ENCODE assay signal across 11 mouse cellular contexts in the genomic region with DNA sequence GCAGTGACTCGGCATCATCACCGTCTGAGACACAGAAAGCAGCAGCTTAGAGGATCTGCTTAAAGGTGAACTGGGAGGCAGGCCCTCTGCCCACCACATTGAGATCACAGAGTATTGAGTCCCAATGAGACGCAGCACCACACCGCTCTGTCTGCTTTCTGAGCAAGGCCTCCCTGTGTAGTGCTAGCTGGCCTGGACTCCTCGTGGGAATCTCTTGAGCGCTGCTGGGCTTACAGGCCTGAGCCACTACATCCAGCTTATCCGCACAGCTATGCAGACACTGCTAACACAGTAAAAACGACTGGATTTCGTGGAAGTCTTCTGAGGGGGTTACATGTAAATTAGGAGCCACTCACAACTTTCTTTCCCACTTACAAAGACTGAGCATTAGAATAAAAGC.
DNase-seq lines count a peak whose midpoint lies in the region; ATAC-seq and TF ChIP-seq lines count a peak whose summit lies in the region.
"Had no signal": no experiment of that assay in that cellular context is flagged by ENCODE, and none has a peak within 500 bp of the region (broad histone marks: within the 10 kb centered on the region; RNA-seq: fewer than 3 reads in every experiment).

No protein-coding gene starts in this region.

- H3K27me3 ChIP-seq in forebrain, embryonic 15.5 days, result no peaks in the 10 kb centered on the region
- H3K27me3 ChIP-seq in forebrain, embryonic 11.5 days (ENCODE audit: control insufficient read depth, insufficient read depth, low read length), result no peaks in the 10 kb centered on the region
- H3K27me3 ChIP-seq in heart, embryonic 16.5 days (ENCODE audit: control insufficient read depth, insufficient read depth, low read length), result no peaks in the 10 kb centered on the region
- H3K27me3 ChIP-seq: CH12.LX; limb, embryonic 12.5 days had no signal

- no peak overlapping the region for H3K4me3 ChIP-seq in forebrain, embryonic 15.5 days
- no peak overlapping the region for H3K4me3 ChIP-seq in forebrain, embryonic 11.5 days (ENCODE audit: low read depth, low read length)
- no peak overlapping the region for H3K4me3 ChIP-seq in layer of hippocampus, adult 2 months
- 0 out of 2 replicates have a peak overlapping the region, but pooled peaks have one; percentile 18 for H3K4me3 ChIP-seq in heart, embryonic 16.5 days (ENCODE audit: low read length)
- H3K4me3 ChIP-seq: limb, embryonic 12.5 days had no signal

- H3K9ac ChIP-seq in forebrain, embryonic 15.5 days (replicated peaks), result no peak overlapping the region
- no peak overlapping the region for H3K9ac ChIP-seq in forebrain, embryonic 11.5 days (ENCODE audit: low read length)
- H3K9ac ChIP-seq in heart, embryonic 16.5 days (ENCODE audit: low read length), result peak overlapping the region; percentile 68
- H3K9ac ChIP-seq: limb, embryonic 12.5 days had no signal

- TF ChIP-seq CTCF in layer of hippocampus, adult 2 months (conservative IDR thresholded peaks at IDR 0.05), result no peak

- no peaks in the 10 kb centered on the region for H3K9me3 ChIP-seq in forebrain, embryonic 15.5 days
- H3K9me3 ChIP-seq in forebrain, embryonic 11.5 days (ENCODE audit: control insufficient read depth, low read length), result no peaks in the 10 kb centered on the region
- H3K9me3 ChIP-seq in heart, embryonic 16.5 days (replicated peaks; ENCODE audit: control insufficient read depth, low read length), result no peaks in the 10 kb centered on the region
- H3K9me3 ChIP-seq: limb, embryonic 12.5 days had no signal

- H3K4me1 ChIP-seq in forebrain, embryonic 15.5 days, result peaks cover 25% of the 10 kb centered on the region
- no peaks in the 10 kb centered on the region for H3K4me1 ChIP-seq in forebrain, embryonic 11.5 days (replicated peaks; ENCODE audit: control insufficient read depth, insufficient read depth, low read length)
- peaks cover 37% of the 10 kb centered on the region for H3K4me1 ChIP-seq in heart, embryonic 16.5 days (ENCODE audit: control insufficient read depth, insufficient read depth, low read length)

- no peak for DNase-seq in forebrain, embryonic 11.5 days (ENCODE audit: low spot score)
- no peak for DNase-seq in layer of hippocampus, adult 2 months (ENCODE audit: low spot score in 2 of 2)
- DNase-seq in layer of hippocampus, adult 9-10 months (ENCODE audit: low spot score), result no peak
- DNase-seq in brain, adult 2 months (ENCODE audit: low read depth, low spot score), result peak; percentile 46
- no peak for DNase-seq in adrenal gland, adult 18-20 months (ENCODE audit: low spot score in 2 of 2)

- ATAC-seq in forebrain, embryonic 15.5 days (replicated peaks), result no peak
- no peak for ATAC-seq in forebrain, embryonic 11.5 days (replicated peaks; ENCODE audit: low FRiP score)
- ATAC-seq in heart, embryonic 16.5 days (replicated peaks; ENCODE audit: extremely low read depth, insufficient read depth, low FRiP score), result no peak; the same call in 1 of the 2 replicates
- no peak for ATAC-seq in granulocyte monocyte progenitor cell, adult 5-6 weeks (replicated peaks; ENCODE audit: poor library complexity, severe bottlenecking)
- ATAC-seq: inflammation-experienced regulatory T-cells, adult 6 months had no signal

- peaks cover 25% of the 10 kb centered on the region for H3K36me3 ChIP-seq in forebrain, embryonic 15.5 days
- peaks cover 3% of the 10 kb centered on the region; the same call in 1 of the 2 replicates for H3K36me3 ChIP-seq in forebrain, embryonic 11.5 days (ENCODE audit: control insufficient read depth, insufficient read depth, low read length)
- peaks cover 19% of the 10 kb centered on the region for H3K36me3 ChIP-seq in heart, embryonic 16.5 days (ENCODE audit: control insufficient read depth, insufficient read depth)

- 84% methylated on average over 9 of the region's 9 CpGs for WGBS in forebrain, embryonic 15.5 days
- WGBS in forebrain, embryonic 11.5 days, result 90% methylated on average over 9 of the region's 9 CpGs
- WGBS in heart, embryonic 16.5 days, result 47% methylated on average over 9 of the region's 9 CpGs

- H3K27ac ChIP-seq in forebrain, embryonic 15.5 days (replicated peaks), result peak overlapping the region; percentile 59
- H3K27ac ChIP-seq in forebrain, embryonic 11.5 days (ENCODE audit: low read depth, low read length), result no peak overlapping the region
- peak overlapping the region; percentile 83 for H3K27ac ChIP-seq in layer of hippocampus, adult 2 months
- H3K27ac ChIP-seq in heart, embryonic 16.5 days (ENCODE audit: low read length), result peak overlapping the region; percentile 99
- H3K27ac ChIP-seq: limb, embryonic 12.5 days had no signal

- H3K4me2 ChIP-seq in forebrain, embryonic 15.5 days (replicated peaks), result no peak overlapping the region
- no peak overlapping the region for H3K4me2 ChIP-seq in forebrain, embryonic 11.5 days (ENCODE audit: low read depth, low read length, severe bottlenecking)
- H3K4me2 ChIP-seq in heart, embryonic 16.5 days (ENCODE audit: low read depth, low read length), result peak overlapping the region; percentile 58
- H3K4me2 ChIP-seq: limb, embryonic 12.5 days had no signal
